Mouse (Mus musculus): ENCODE measurements at regions not wholly inside any gene's neighbourhood (a gene's known extent, or its start where the extent isn't known, plus 50 kb on each side); places are given as distances from the start of the nearest gene placed in this dataset.
A peak's percentile ranks its signal among the peaks of the same experiment; 100 is the strongest.

GRCm38 (mm10) chr2:167752805-167753556, 63.4 kb upstream of the Tmem189 start:
- DNase-seq = peak; percentile 85

- DNase-seq = no peak
These were observed 62.0 kb upstream of the Tmem189 start for GRCm38 (mm10) chr2:167751585-167751984.

- DNase-seq = no peak
These were observed 58.7 kb upstream of the Tmem189 start for GRCm38 (mm10) chr2:167748297-167748696.

GRCm38 (mm10) chr2:167747164-167747843, 57.7 kb upstream of the Tmem189 start:
- DNase-seq = no peak

GRCm38 (mm10) chr2:167746344-167746743, 56.7 kb upstream of the Tmem189 start:
- no peak for DNase-seq

GRCm38 (mm10) chr2:167745409-167745808, 55.8 kb upstream of the Tmem189 start:
- DNase-seq = no peak

GRCm38 (mm10) chr2:167744080-167744479, 54.5 kb upstream of the Tmem189 start:
- DNase-seq = no peak

- no peak for DNase-seq
These were observed 52.9 kb upstream of the Tmem189 start for GRCm38 (mm10) chr2:167742479-167742878.

GRCm38 (mm10) chr2:167740516-167741189, 51.0 kb upstream of the Tmem189 start:
- DNase-seq = no peak
